Mouse (Mus musculus): ENCODE measurements around the gene Ppp1r32. TPM values are rescaled to one million over a fixed set of nuclear protein-coding genes. Genes with fewer than 3 reads are reported as not detected.
A peak's percentile ranks its signal among the peaks of the same experiment; 100 is the strongest.

The Ppp1r32 gene
- polyA plus RNA-seq, 1 experiment from 2014 or later, result 1.6 TPM

DNA sequence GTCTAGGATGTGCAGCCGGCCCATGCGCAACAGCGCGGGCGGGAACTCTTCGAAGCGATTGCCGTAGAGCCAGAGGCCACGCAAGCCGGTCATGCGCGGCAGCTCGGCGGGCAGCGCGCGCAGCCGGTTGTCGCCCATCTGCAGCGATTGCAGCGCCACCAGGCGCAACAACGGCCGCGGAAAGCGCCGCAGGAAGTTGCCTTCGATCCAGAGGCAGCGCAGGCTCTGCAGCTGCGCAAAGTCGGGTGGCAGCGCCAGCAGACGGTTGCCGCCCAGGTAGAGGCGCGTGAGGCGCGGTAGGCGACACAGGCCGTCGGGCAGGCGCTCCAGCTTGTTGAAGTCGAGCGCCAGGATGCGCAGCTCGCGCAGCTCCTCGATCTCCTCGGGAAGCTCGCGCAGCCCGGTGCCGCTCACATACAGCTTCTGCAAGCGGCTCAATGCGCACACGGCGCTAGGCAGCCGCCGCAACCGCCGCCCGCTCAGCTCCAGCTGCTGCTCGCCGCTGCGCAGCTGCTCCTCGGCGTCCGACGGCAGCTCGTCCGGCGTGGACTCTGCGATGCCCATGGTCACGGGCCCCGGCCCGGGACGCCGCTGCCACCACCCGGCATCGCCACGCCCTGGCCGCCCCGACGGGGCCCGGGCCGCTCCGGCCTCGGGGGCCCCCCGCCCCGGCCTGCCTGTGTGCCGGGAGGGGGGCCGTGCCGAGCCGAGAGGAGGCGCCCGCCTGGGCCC, 25.8 kb downstream of the Ppp1r32 start, which contains the start of gene Lrrc10b:
TSS of gene Lrrc10b (minus strand) at position 722 of the 732 bp plus-strand sequence.
- peak within 1 kb of the TSS; percentile 83 for H3K4me2 ChIP-seq (replicated peaks)
- peaks cover 83% of the 10 kb centered on the region for H3K27me3 ChIP-seq
- H3K4me3 ChIP-seq (replicated peaks), result peak within 1 kb of the TSS; percentile 49
- ATAC-seq, result peak; percentile 80
- under 1% methylated on average over 84 of the region's 96 CpGs for WGBS
- no peaks in the 10 kb centered on the region for H3K9me3 ChIP-seq
- peak within 1 kb of the TSS; percentile 63 for H3K9ac ChIP-seq (replicated peaks)
- H3K36me3 ChIP-seq, result no peaks in the 10 kb centered on the region
- H3K4me1 ChIP-seq (replicated peaks), result peaks cover 44% of the 10 kb centered on the region
- peak within 1 kb of the TSS; percentile 54 for H3K27ac ChIP-seq

DNA sequence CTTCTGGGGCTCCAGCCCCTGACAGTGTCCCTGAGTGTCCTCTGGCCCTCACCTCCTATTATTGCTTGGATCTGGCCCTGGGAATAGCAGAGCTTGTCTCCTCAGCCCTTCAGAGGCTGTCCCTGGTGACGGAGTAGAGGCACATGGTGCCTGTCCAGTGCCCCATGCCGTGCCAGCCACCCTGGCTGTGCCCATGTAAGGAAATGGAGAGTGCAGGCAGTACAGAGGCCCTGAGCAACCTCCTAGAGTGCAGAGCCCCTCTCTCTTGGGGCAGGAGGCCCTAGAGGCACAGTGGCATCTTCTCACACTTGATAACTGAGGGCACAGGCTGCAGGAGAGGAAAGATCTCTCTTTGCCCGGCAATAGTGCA, 27.3 kb downstream of the Ppp1r32 start:
- H3K9ac ChIP-seq (replicated peaks), result no peak overlapping the region
- no peak overlapping the region for H3K27ac ChIP-seq
- peaks cover 42% of the 10 kb centered on the region for H3K4me1 ChIP-seq (replicated peaks)
- no peak overlapping the region for H3K4me2 ChIP-seq (replicated peaks)
- WGBS, result 66% methylated on average over 3 of the region's 3 CpGs
- ATAC-seq, result no peak
- H3K4me3 ChIP-seq (replicated peaks), result no peak overlapping the region
- H3K27me3 ChIP-seq, result peaks cover 69% of the 10 kb centered on the region
- H3K36me3 ChIP-seq, result no peaks in the 10 kb centered on the region
- H3K9me3 ChIP-seq, result no peaks in the 10 kb centered on the region

DNA sequence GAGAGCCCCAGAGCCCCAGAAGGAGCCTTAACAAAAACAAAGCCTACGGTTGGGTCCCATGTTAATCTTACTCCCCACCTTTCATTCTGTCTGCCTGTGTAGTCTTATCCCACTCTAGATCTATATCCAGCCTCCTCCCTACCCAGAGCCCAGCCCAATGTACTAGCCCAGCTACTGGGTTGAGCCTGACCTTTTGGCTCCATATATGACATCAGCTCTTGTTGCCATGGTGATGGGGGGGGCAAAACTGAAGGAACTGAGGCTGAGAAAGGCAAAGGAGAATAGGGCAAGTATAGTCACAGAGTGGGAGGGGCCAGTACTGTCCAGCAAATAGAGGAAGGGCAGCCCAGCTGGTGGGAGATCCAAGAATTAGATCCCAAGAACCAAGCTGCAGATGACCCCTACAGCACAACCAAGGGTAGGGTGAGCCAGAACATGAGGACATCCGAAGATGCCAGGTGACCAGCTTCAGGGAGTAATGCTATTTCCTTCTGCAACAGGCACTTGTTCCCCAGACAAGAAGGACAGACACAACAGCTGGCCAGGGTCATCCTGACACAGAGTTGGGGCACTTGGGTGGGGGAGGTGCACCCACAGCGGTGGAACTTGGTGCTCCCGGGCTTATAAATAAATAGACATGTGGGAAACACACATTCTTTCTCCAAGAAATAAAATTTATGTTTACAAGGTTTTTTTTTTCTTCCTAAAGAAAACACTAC, 27.9 kb downstream of the Ppp1r32 start:
- H3K9ac ChIP-seq (replicated peaks), result no peak overlapping the region
- no peak for ATAC-seq
- peaks cover 65% of the 10 kb centered on the region for H3K27me3 ChIP-seq
- H3K4me2 ChIP-seq (replicated peaks), result no peak overlapping the region
- H3K9me3 ChIP-seq, result no peaks in the 10 kb centered on the region
- H3K27ac ChIP-seq, result no peak overlapping the region
- H3K36me3 ChIP-seq, result no peaks in the 10 kb centered on the region
- WGBS, result 66% methylated on average over 4 of the region's 4 CpGs
- peaks cover 38% of the 10 kb centered on the region for H3K4me1 ChIP-seq (replicated peaks)
- H3K4me3 ChIP-seq (replicated peaks), result no peak overlapping the region

DNA sequence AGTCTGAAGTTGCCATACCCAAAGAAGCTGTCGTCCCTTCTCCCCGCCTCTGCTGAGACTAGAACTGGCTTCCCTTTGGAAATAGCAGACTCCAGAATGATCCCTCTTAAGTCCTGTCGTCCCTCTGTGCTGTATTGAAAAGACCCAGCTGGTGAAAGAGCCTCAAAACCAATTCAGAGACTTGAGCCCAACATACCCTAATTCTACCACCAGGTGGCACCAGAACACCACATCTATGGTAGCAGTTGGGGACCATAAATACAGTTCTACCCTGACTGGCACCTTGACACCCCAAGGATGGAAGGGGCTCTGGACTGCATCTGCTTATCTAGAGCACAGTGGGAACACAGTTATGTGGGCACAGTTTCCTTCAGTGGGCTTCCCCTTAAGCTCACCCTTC, 33.0 kb downstream of the Ppp1r32 start:
- Histone ChIP-seq H3K9me3 (no peaks in the 10 kb centered on the region), H3K4me2 (replicated peaks) (no peak overlapping the region), H3K27me3 (peaks cover 20% of the 10 kb centered on the region), H3K4me3 (replicated peaks) (no peak overlapping the region), H3K9ac (replicated peaks) (no peak overlapping the region), H3K36me3 (peaks cover 35% of the 10 kb centered on the region), H3K4me1 (replicated peaks) (peaks cover 9% of the 10 kb centered on the region; the same call in 1 of the 2 replicates), H3K27ac (no peak overlapping the region)
- ATAC-seq, result peak; percentile 65
- WGBS, result 7% methylated on average over 3 of the region's 3 CpGs

GRCm38 (mm10) chr19:10449190-10449589, 33.5 kb downstream of the Ppp1r32 start:
- peak; percentile 55 for ATAC-seq
- Histone ChIP-seq H3K4me3 (replicated peaks) (no peak overlapping the region), H3K27me3 (peaks cover 15% of the 10 kb centered on the region), H3K4me1 (replicated peaks) (0 out of 2 replicates have a peak, but pooled peaks cover 7% of the 10 kb centered on the region), H3K4me2 (replicated peaks) (no peak overlapping the region), H3K36me3 (peaks cover 40% of the 10 kb centered on the region), H3K9me3 (no peaks in the 10 kb centered on the region), H3K9ac (replicated peaks) (no peak overlapping the region), H3K27ac (no peak overlapping the region)
- WGBS, result 79% methylated on average over 6 of the region's 6 CpGs

GRCm38 (mm10) chr19:10448275-10448674, 34.5 kb downstream of the Ppp1r32 start:
- WGBS, result 95% methylated on average over 7 of the region's 7 CpGs
- Histone ChIP-seq H3K27ac (no peak overlapping the region), H3K4me3 (replicated peaks) (no peak overlapping the region), H3K9ac (replicated peaks) (no peak overlapping the region), H3K9me3 (no peaks in the 10 kb centered on the region), H3K4me2 (replicated peaks) (no peak overlapping the region), H3K4me1 (replicated peaks) (0 out of 2 replicates have a peak, but pooled peaks cover 7% of the 10 kb centered on the region), H3K27me3 (peaks cover 11% of the 10 kb centered on the region), H3K36me3 (peaks cover 49% of the 10 kb centered on the region)
- no peak for ATAC-seq

GRCm38 (mm10) chr19:10444685-10445369, 37.9 kb downstream of the Ppp1r32 start:
- Histone ChIP-seq H3K9ac (replicated peaks) (no peak overlapping the region), H3K27me3 (no peaks in the 10 kb centered on the region), H3K27ac (no peak overlapping the region), H3K4me1 (replicated peaks) (0 out of 2 replicates have a peak, but pooled peaks cover 3% of the 10 kb centered on the region), H3K36me3 (peaks cover 63% of the 10 kb centered on the region), H3K9me3 (no peaks in the 10 kb centered on the region), H3K4me3 (replicated peaks) (no peak overlapping the region), H3K4me2 (replicated peaks) (no peak overlapping the region)
- 94% methylated on average over 15 of the region's 15 CpGs for WGBS
- no peak for ATAC-seq

- no peak overlapping the region for H3K9ac ChIP-seq (replicated peaks)
- no peak for ATAC-seq
- H3K4me1 ChIP-seq (replicated peaks), result no peaks in the 10 kb centered on the region
- H3K27ac ChIP-seq, result no peak overlapping the region
- H3K27me3 ChIP-seq, result no peaks in the 10 kb centered on the region
- no peak overlapping the region for H3K4me3 ChIP-seq (replicated peaks)
- peaks cover 14% of the 10 kb centered on the region for H3K36me3 ChIP-seq
- H3K9me3 ChIP-seq, result no peaks in the 10 kb centered on the region
- H3K4me2 ChIP-seq (replicated peaks), result no peak overlapping the region
- WGBS, result 79% methylated on average over 1 of the region's 1 CpGs
Observed at GRCm38 (mm10) chr19:10437521-10437920, 45.2 kb downstream of the Ppp1r32 start.

GRCm38 (mm10) chr19:10436726-10437125, 46.0 kb downstream of the Ppp1r32 start:
- Histone ChIP-seq H3K4me3 (replicated peaks) (no peak overlapping the region), H3K4me2 (replicated peaks) (no peak overlapping the region), H3K4me1 (replicated peaks) (peaks cover 3% of the 10 kb centered on the region), H3K9me3 (no peaks in the 10 kb centered on the region), H3K36me3 (peaks cover 14% of the 10 kb centered on the region), H3K27ac (no peak overlapping the region), H3K27me3 (no peaks in the 10 kb centered on the region), H3K9ac (replicated peaks) (no peak overlapping the region)
- 24% methylated on average over 1 of the region's 1 CpGs for WGBS
- ATAC-seq, result peak; percentile 4; the same call in 1 of the 2 replicates

DNA sequence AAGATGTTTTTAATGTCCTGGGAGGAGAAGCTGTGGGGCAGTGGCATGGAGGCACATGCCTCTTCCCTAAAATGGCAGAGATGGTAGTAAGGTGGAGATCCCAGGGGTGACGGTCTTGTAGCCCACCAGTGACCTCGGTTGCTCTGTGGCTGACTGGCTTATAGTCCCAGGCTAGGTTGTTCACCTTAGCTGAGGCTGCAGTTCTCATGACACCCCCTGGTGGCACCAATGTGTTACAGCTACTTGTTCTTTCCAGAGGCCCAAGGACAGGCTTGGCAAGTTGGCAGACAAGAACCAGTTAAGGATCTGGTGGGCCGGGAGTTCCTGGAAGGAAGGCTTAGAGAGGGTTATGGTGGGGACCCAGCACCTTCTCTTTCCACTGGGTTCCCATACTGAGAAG, 46.8 kb downstream of the Ppp1r32 start:
- no peak overlapping the region for H3K4me3 ChIP-seq (replicated peaks)
- H3K36me3 ChIP-seq, result peaks cover 12% of the 10 kb centered on the region
- H3K4me1 ChIP-seq (replicated peaks), result peaks cover 11% of the 10 kb centered on the region
- no peaks in the 10 kb centered on the region for H3K9me3 ChIP-seq
- H3K4me2 ChIP-seq (replicated peaks), result no peak overlapping the region
- WGBS, result 31% methylated on average over 3 of the region's 3 CpGs
- peak; percentile 53 for ATAC-seq
- 0 out of 2 replicates have a peak, but pooled peaks cover under 1% of the 10 kb centered on the region for H3K27me3 ChIP-seq
- no peak overlapping the region for H3K9ac ChIP-seq (replicated peaks)
- no peak overlapping the region for H3K27ac ChIP-seq

GRCm38 (mm10) chr19:10434927-10435326, 47.8 kb downstream of the Ppp1r32 start:
- Histone ChIP-seq H3K9ac (replicated peaks) (no peak overlapping the region), H3K27ac (no peak overlapping the region), H3K4me2 (replicated peaks) (no peak overlapping the region), H3K4me1 (replicated peaks) (peaks cover 19% of the 10 kb centered on the region), H3K36me3 (peaks cover 5% of the 10 kb centered on the region; the same call in 1 of the 2 replicates), H3K9me3 (no peaks in the 10 kb centered on the region), H3K4me3 (replicated peaks) (no peak overlapping the region), H3K27me3 (0 out of 2 replicates have a peak, but pooled peaks cover 2% of the 10 kb centered on the region)
- 81% methylated on average over 6 of the region's 6 CpGs for WGBS
- ATAC-seq, result no peak
